ENCODE assay signal across 10 mouse cellular contexts in the genomic region with DNA sequence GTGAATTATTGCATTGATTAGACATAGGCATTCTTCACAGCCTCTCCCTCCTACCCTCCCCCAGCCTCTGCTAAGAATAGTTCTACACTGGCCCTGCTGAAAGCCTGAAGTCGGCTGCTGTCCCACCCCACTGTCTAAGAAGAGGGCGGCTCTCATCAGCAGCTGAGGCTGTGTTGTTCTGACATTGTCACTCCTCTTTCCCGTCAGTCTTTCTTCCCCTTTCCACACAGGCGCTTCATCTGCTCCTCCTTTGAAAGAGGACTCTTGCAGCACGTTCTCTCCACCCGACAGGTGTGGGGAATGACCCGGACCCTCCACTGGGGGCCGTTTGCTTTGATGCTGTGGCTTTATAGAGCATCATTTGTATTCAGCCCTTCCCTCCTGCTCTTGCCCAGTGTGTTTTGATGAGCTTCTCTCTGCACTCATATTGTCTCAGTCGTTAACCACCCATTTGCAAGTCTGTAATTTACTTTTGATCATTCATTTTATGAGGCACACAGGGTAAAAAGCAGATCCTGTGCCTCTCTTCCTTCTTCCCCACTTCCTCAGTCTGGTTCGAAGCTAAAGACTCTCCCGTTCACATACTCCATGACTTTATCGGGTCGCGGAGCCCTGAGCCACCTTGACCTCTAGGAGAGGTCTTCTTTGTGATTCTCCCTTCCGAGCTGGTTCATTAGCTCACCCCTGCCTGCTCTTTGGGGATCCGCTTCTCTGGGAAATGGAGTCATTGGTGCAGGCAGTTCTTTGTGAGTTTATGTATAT.
A peak's percentile ranks its signal among the peaks of the same experiment; 100 is the strongest.
DNase-seq lines count a peak whose midpoint lies in the region; ATAC-seq and TF ChIP-seq lines count a peak whose summit lies in the region.
"Had no signal": no experiment of that assay in that cellular context is flagged by ENCODE, and none has a peak within 500 bp of the region (broad histone marks: within the 10 kb centered on the region; RNA-seq: fewer than 3 reads in every experiment).

No protein-coding gene starts in this region.

- H3K36me3 ChIP-seq in heart, postnatal 0 days (replicated peaks; ENCODE audit: control insufficient read depth, insufficient read depth, low read length) = no peaks in the 10 kb centered on the region
- no peaks in the 10 kb centered on the region for H3K36me3 ChIP-seq in embryonic facial prominence, embryonic 11.5 days (replicated peaks; ENCODE audit: control insufficient read depth, insufficient read depth, low read depth, low read length)
- no peaks in the 10 kb centered on the region for H3K36me3 ChIP-seq in hindbrain, embryonic 15.5 days
- H3K36me3 ChIP-seq in neural tube, embryonic 14.5 days (ENCODE audit: control insufficient read depth, insufficient read depth, low read length) = no peaks in the 10 kb centered on the region
- H3K36me3 ChIP-seq in stomach, postnatal 0 days (ENCODE audit: control insufficient read depth, insufficient read depth, low read length) = no peaks in the 10 kb centered on the region

- no peak overlapping the region for H3K9ac ChIP-seq in heart, postnatal 0 days (replicated peaks; ENCODE audit: low read depth, low read length)
- no peak overlapping the region for H3K9ac ChIP-seq in embryonic facial prominence, embryonic 11.5 days (replicated peaks; ENCODE audit: low read length)
- H3K9ac ChIP-seq in hindbrain, embryonic 15.5 days = no peak overlapping the region
- H3K9ac ChIP-seq in neural tube, embryonic 14.5 days (replicated peaks; ENCODE audit: low read depth, low read length) = no peak overlapping the region
- H3K9ac ChIP-seq in stomach, postnatal 0 days (ENCODE audit: low read length) = no peak overlapping the region

- H3K4me2 ChIP-seq in heart, postnatal 0 days (ENCODE audit: low read depth, low read length) = peak overlapping the region; percentile 30; the same call in 1 of the 2 replicates
- no peak overlapping the region for H3K4me2 ChIP-seq in embryonic facial prominence, embryonic 11.5 days (ENCODE audit: low read depth, low read length)
- H3K4me2 ChIP-seq in hindbrain, embryonic 15.5 days = peak overlapping the region; percentile 27; the same call in 1 of the 2 replicates
- peak overlapping the region; percentile 26; the same call in 1 of the 2 replicates for H3K4me2 ChIP-seq in neural tube, embryonic 14.5 days (ENCODE audit: low read depth, low read length)
- H3K4me2 ChIP-seq in stomach, postnatal 0 days (replicated peaks; ENCODE audit: low read depth) = no peak overlapping the region

- H3K4me1 ChIP-seq in heart, postnatal 0 days (ENCODE audit: control insufficient read depth, insufficient read depth) = no peaks in the 10 kb centered on the region
- H3K4me1 ChIP-seq in embryonic facial prominence, embryonic 11.5 days (ENCODE audit: control insufficient read depth, insufficient read depth, low read length) = no peaks in the 10 kb centered on the region
- H3K4me1 ChIP-seq in hindbrain, embryonic 15.5 days (replicated peaks) = peaks cover 24% of the 10 kb centered on the region
- H3K4me1 ChIP-seq in neural tube, embryonic 14.5 days (ENCODE audit: control insufficient read depth, insufficient read depth, low read length) = peaks cover 13% of the 10 kb centered on the region
- H3K4me1 ChIP-seq in stomach, postnatal 0 days (replicated peaks; ENCODE audit: control insufficient read depth, insufficient read depth) = no peaks in the 10 kb centered on the region

- WGBS in heart, postnatal 0 days = 30% methylated on average over 16 of the region's 16 CpGs
- WGBS in embryonic facial prominence, embryonic 11.5 days = 29% methylated on average over 16 of the region's 16 CpGs
- WGBS in hindbrain, embryonic 15.5 days = 9% methylated on average over 16 of the region's 16 CpGs
- 3% methylated on average over 16 of the region's 16 CpGs for WGBS in neural tube, embryonic 14.5 days
- 32% methylated on average over 16 of the region's 16 CpGs for WGBS in stomach, postnatal 0 days

- no peak for DNase-seq in heart, postnatal 0 days (ENCODE audit: low spot score)
- DNase-seq in heart, adult 18-20 months = no peak
- no peak for DNase-seq in embryonic facial prominence, embryonic 11.5 days (ENCODE audit: low spot score)
- no peak for DNase-seq in spleen, adult 12 weeks (ENCODE audit: low spot score)
- no peak for DNase-seq in thymus, postnatal 4 days
- no peak for DNase-seq in stomach, postnatal 0 days (ENCODE audit: low spot score)
- DNase-seq: adrenal gland, adult 8-10 months; kidney, adult 11 months had no signal

- H3K27me3 ChIP-seq in heart, postnatal 0 days (ENCODE audit: control insufficient read depth, insufficient read depth, low read length) = no peaks in the 10 kb centered on the region
- no peaks in the 10 kb centered on the region for H3K27me3 ChIP-seq in embryonic facial prominence, embryonic 11.5 days (ENCODE audit: control insufficient read depth, insufficient read depth, low read length)
- no peaks in the 10 kb centered on the region for H3K27me3 ChIP-seq in hindbrain, embryonic 15.5 days
- H3K27me3 ChIP-seq in neural tube, embryonic 14.5 days (ENCODE audit: control insufficient read depth, insufficient read depth, low read length) = no peaks in the 10 kb centered on the region
- H3K27me3 ChIP-seq in stomach, postnatal 0 days (ENCODE audit: control insufficient read depth, insufficient read depth, low read length) = no peaks in the 10 kb centered on the region

- H3K9me3 ChIP-seq in heart, postnatal 0 days (replicated peaks; ENCODE audit: control insufficient read depth, low read length) = no peaks in the 10 kb centered on the region
- H3K9me3 ChIP-seq in embryonic facial prominence, embryonic 11.5 days (replicated peaks; ENCODE audit: control insufficient read depth, low read length) = no peaks in the 10 kb centered on the region
- H3K9me3 ChIP-seq in hindbrain, embryonic 15.5 days = no peaks in the 10 kb centered on the region
- H3K9me3 ChIP-seq in neural tube, embryonic 14.5 days (ENCODE audit: control insufficient read depth, low read length) = no peaks in the 10 kb centered on the region
- no peaks in the 10 kb centered on the region for H3K9me3 ChIP-seq in stomach, postnatal 0 days (ENCODE audit: control insufficient read depth, low read length)

- ATAC-seq in heart, postnatal 0 days (ENCODE audit: insufficient read depth, low read depth) = peak; percentile 57; the same call in 1 of the 2 replicates
- ATAC-seq in embryonic facial prominence, embryonic 11.5 days (replicated peaks; ENCODE audit: insufficient number of reproducible peaks, low FRiP score, low TSS enrichment, low read depth) = peak; percentile 70
- peak; percentile 81 for ATAC-seq in hindbrain, embryonic 15.5 days (ENCODE audit: low FRiP score, low read depth)
- ATAC-seq in neural tube, embryonic 14.5 days (ENCODE audit: low read depth) = peak; percentile 85
- ATAC-seq in stomach, postnatal 0 days (ENCODE audit: low FRiP score, low TSS enrichment) = no peak

- no peak for TF ChIP-seq EP300 in heart, postnatal 0 days (IDR thresholded peaks at IDR 0.05; ENCODE audit: low read depth)
- TF ChIP-seq EP300 in stomach, postnatal 0 days (optimal IDR thresholded peaks at IDR 0.05) = no peak

- no peak overlapping the region for H3K27ac ChIP-seq in heart, postnatal 0 days (ENCODE audit: low read depth)
- H3K27ac ChIP-seq in embryonic facial prominence, embryonic 11.5 days (replicated peaks; ENCODE audit: low read depth, low read length) = no peak overlapping the region
- H3K27ac ChIP-seq in hindbrain, embryonic 15.5 days (replicated peaks) = peak overlapping the region; percentile 20; the same call in 1 of the 2 replicates
- H3K27ac ChIP-seq in neural tube, embryonic 14.5 days (ENCODE audit: low read depth, low read length) = peak overlapping the region; percentile 71
- H3K27ac ChIP-seq in stomach, postnatal 0 days (replicated peaks) = no peak overlapping the region

- TF ChIP-seq CTCF in heart, postnatal 0 days (IDR thresholded peaks at IDR 0.05; ENCODE audit: low read depth) = no peak
- no peak for TF ChIP-seq CTCF in stomach, postnatal 0 days (IDR thresholded peaks at IDR 0.05; ENCODE audit: low read depth)

- H3K4me3 ChIP-seq in heart, postnatal 0 days (ENCODE audit: low read depth, low read length) = no peak overlapping the region
- no peak overlapping the region for H3K4me3 ChIP-seq in embryonic facial prominence, embryonic 11.5 days (ENCODE audit: low read depth, low read length)
- no peak overlapping the region for H3K4me3 ChIP-seq in hindbrain, embryonic 15.5 days
- no peak overlapping the region for H3K4me3 ChIP-seq in neural tube, embryonic 14.5 days (ENCODE audit: low read depth, low read length)
- no peak overlapping the region for H3K4me3 ChIP-seq in stomach, postnatal 0 days (ENCODE audit: low read depth, low read length)

Comparison
In these comparisons a context has a peak if more than half of its experiments do, and no peak if none do; other contexts are left out.
1. H3K27ac ChIP-seq: peak in hindbrain, embryonic 15.5 days (single experiment) and neural tube, embryonic 14.5 days (single experiment); none in heart, postnatal 0 days (single experiment), embryonic facial prominence, embryonic 11.5 days (single experiment) and stomach, postnatal 0 days (single experiment).
2. H3K4me2 ChIP-seq: peak in heart, postnatal 0 days (single experiment), hindbrain, embryonic 15.5 days (single experiment) and neural tube, embryonic 14.5 days (single experiment); none in embryonic facial prominence, embryonic 11.5 days (single experiment) and stomach, postnatal 0 days (single experiment).